Mouse (Mus musculus): ENCODE results near the gene Pnmal1. TPM values are rescaled to one million over a fixed set of nuclear protein-coding genes. Genes with fewer than 3 reads are reported as not detected.

The Pnmal1 gene
- polyA plus RNA-seq, 1 experiment from 2014 or later = 2.9 TPM

DNA sequence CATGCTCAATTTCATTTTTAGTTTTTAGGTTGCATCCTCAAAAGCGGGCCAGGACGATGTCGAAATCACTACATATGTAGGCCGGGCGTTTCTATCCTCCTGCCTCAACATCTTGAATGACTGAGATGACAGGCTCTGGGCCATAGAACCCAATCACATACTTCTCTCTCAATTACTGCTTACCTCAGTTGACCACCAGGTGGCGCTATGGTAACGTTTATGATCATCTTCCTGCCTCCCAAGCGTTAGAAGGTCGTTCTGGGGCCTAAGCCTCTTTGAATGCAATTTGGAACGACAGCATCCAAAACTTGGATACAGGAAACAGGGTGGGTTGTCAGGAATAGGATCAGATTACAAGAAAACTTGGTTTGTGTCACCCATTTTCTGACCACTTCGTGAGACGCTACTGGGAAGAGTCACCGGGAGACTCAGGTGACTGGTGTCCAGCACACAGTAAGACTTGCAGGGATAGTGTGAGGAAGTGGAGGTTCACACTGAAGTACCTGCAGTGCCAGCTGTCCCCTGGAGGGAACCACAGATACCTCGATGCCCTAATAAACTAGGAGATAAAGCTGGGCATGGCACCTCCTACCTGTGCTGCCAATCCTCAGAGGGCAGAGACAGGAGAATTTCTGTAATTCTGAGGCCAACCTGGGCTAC, 27.4 kb upstream of the Pnmal1 start:
- H3K9ac ChIP-seq = no peak overlapping the region
- no peak overlapping the region for H3K27ac ChIP-seq

DNA sequence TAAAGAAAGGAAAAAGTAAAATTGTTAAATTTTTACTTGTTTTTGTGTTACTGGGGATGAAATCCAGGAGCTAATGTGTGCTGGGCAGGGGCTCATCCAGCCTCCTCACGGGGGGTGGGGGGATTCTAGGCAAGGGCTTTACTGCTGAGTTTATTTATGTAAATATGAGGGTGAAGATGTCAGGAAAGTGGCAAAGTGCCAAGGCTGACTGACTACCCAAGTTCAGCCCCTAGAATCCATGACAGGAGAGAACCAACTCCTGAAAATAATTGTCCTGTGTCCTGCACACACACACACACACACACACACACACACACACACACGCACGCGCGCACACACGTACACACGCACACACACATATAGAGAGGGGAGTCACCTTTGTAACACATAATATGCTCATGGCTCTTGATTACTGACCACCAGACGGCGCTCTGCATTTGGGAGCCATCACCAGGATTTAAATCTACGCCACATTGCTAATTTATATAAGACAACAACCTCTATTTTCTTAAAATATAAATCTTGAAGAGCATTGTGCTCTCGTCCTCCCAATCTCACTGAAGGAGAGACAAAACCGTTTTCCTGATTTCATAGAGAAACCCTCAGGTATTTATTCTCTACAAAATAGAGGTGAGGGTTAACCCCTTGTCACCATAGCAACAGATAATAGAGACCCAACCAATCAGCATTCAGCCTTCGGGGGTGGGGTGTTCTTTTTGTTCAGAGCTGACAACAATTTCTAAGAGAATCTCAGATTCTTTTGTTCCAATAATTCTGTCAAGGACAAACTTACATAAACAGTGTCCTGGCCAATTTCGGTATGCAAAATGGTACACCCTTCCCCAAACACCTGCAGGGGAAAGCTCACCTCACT, 26.5 kb upstream of the Pnmal1 start:
- Histone ChIP-seq H3K27me3 (replicated peaks) (no peaks in the 10 kb centered on the region), H3K4me1 (no peaks in the 10 kb centered on the region), H3K4me2 (no peak overlapping the region), H3K27ac (no peak overlapping the region), H3K4me3 (replicated peaks) (no peak overlapping the region), H3K36me3 (no peaks in the 10 kb centered on the region), H3K9me3 (no peaks in the 10 kb centered on the region), H3K9ac (no peak overlapping the region)
- ATAC-seq (ENCODE audit: insufficient read depth, low FRiP score, low read depth) = no peak
- 39% methylated on average over 14 of the region's 14 CpGs for WGBS

More for the DNA sequence above, 27.4 kb upstream of the Pnmal1 start:
- Histone ChIP-seq H3K36me3 (no peaks in the 10 kb centered on the region), H3K4me2 (no peak overlapping the region), H3K4me3 (replicated peaks) (no peak overlapping the region), H3K9me3 (no peaks in the 10 kb centered on the region), H3K27me3 (replicated peaks) (no peaks in the 10 kb centered on the region), H3K4me1 (no peaks in the 10 kb centered on the region)
- WGBS = 17% methylated on average over 14 of the region's 14 CpGs
- 0 out of 2 replicates have a peak, but pooled peaks have one; percentile 57 for ATAC-seq (ENCODE audit: insufficient read depth, low FRiP score, low read depth)

DNA sequence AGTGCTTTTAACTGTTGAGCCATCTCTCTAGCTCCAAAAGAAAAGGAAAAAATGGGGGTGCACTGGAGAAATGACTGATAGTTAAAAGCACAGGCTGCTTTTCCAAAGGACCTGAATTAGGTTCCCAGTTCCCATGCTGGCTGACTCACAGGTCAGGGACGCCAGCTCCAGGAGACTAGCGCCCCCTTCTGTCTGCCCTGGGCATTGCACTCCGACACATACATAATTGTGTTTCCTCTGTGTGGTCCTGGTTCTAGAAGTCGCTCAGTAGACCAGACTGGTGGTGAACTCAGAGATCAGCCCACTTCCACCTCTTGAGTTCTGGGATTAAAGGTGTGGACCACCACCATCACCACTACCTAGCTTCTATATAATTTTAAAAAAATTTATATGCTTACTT, 22.2 kb upstream of the Pnmal1 start:
- Histone ChIP-seq H3K4me2 (no peak overlapping the region), H3K9me3 (no peaks in the 10 kb centered on the region), H3K36me3 (no peaks in the 10 kb centered on the region), H3K27me3 (replicated peaks) (no peaks in the 10 kb centered on the region), H3K4me1 (peaks cover 7% of the 10 kb centered on the region; the same call in 1 of the 2 replicates), H3K9ac (no peak overlapping the region), H3K4me3 (replicated peaks) (no peak overlapping the region), H3K27ac (no peak overlapping the region)
- WGBS = 47% methylated on average over 4 of the region's 4 CpGs
- ATAC-seq (ENCODE audit: insufficient read depth, low FRiP score, low read depth) = no peak

DNA sequence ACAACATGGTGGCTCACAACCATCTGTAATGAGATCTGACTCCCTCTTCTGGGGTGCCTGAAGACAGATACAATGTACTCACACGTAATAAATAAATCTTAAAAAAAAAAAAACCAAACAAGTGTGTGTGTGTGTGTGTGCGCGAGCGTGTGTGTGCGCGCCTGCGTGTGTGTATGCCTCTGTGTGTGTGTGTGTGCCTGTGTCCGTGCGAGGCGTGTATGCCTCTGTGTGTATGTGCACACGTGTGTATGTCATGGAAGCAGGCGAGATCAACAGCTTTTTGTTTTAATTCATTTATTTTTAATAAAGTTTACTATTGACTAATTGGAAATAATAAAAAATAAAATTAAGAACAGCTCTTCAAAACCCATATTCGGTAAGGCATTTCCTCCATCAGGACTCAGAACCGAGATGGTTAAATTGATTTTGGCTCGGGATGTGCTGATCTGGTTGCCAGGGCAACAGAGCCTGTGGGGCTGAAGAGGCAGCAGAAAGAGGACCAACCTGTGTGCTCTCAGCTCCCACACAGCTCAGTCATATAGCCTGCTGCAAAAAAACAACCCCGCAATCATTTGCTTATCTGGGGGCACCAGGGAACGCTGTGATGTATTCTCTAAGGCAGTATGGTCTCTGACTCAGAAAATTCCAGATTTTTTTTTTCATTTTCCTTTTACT, 21.2 kb upstream of the Pnmal1 start:
- Histone ChIP-seq H3K4me1 (peaks cover 7% of the 10 kb centered on the region; the same call in 1 of the 2 replicates), H3K36me3 (no peaks in the 10 kb centered on the region), H3K27ac (no peak overlapping the region), H3K9me3 (no peaks in the 10 kb centered on the region), H3K4me2 (no peak overlapping the region), H3K4me3 (replicated peaks) (no peak overlapping the region), H3K9ac (no peak overlapping the region), H3K27me3 (replicated peaks) (no peaks in the 10 kb centered on the region)
- 71% methylated on average over 17 of the region's 17 CpGs for WGBS
- ATAC-seq (ENCODE audit: insufficient read depth, low FRiP score, low read depth) = no peak

DNA sequence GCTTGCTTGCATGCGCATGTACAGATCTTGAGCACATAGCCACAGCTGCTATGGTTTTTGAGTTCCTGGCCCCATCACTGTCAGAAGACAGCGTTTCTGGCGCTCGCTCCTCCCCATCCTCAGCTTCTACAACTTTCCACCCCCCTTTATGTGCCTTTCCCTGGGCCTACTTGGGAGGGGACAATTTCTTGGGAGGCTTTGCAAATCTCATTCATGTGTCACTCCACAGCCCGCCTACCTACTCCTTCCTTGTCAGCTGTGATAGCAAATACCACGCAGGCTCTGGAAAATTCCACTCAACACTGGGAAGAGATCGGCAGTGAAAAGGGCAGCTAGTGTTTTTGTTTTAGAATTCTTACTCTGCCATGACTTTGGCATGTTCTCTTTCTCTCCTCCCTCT, 19.2 kb upstream of the Pnmal1 start:
- Histone ChIP-seq H3K4me2 (0 out of 2 replicates have a peak overlapping the region, but pooled peaks have one; percentile 11), H3K9ac (no peak overlapping the region), H3K36me3 (no peaks in the 10 kb centered on the region), H3K27me3 (replicated peaks) (peaks cover 2% of the 10 kb centered on the region; the same call in 1 of the 2 replicates), H3K4me3 (replicated peaks) (no peak overlapping the region), H3K9me3 (no peaks in the 10 kb centered on the region), H3K27ac (peak overlapping the region; percentile 49), H3K4me1 (peaks cover 13% of the 10 kb centered on the region)
- 31% methylated on average over 7 of the region's 7 CpGs for WGBS
- ATAC-seq (ENCODE audit: insufficient read depth, low FRiP score, low read depth) = no peak

DNA sequence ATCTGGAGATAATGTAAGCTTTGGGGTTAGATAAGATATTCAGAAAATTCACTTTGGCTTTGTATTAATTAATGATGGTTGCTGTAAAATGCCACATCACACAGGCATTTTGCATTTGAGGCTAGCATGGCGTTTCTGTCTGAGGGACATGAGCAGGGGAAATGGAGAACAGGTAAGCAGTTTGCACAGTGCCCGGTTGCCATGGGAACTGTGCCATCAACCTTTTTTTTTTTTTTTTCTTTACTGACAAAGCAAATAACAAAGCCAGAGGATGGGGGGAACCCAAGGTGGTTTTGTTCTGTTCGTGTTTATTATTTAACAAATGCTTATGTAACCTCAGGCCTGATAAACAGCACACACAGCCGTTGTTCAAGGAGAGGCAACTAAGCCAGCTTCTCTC, 16.6 kb upstream of the Pnmal1 start:
- no peak for ATAC-seq (ENCODE audit: insufficient read depth, low FRiP score, low read depth)
- H3K4me3 ChIP-seq (replicated peaks) = no peak overlapping the region
- peaks cover 33% of the 10 kb centered on the region for H3K4me1 ChIP-seq

DNA sequence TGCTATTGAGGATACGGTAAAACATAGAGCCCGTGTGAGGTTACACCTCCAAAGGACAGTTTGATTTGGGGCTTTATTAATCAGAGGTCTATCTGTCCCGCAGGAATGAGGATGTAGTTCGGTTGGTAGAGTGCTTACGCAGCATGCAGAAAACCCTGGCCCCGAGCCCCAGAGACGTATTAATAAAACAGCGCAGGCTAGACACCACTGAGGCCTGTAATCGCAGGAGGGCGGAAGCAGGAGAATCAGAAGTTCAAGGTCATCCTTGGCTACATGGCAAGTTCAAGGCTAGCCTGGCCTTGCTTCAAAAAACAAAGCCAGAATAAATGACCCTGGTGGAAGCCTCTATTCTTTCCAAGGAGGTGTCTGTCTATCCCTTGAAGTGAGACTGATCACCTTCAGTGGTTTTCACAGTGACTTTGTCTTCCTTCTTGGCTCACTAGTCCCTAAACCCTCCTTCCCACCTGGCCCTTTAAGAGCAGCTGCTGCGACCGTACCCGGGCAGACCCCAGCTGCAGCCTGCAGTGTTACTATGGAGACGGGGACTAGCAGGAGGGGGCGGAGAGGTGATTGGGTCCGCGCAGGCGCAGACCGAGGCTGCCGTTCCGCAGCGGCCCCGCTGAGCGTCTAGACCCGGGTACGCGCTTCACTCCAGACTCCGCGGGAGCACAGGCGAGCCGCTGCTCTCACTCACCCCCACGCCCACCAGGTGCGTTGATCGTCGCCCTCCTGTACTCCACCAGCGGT, 15.2 kb upstream of the Pnmal1 start, which contains the start of gene Pnmal2:
TSS of gene Pnmal2 (plus strand) at position 622 of the 747 bp plus-strand sequence.
- no peaks in the 10 kb centered on the region for H3K36me3 ChIP-seq
- H3K27me3 ChIP-seq (replicated peaks) = peaks cover 31% of the 10 kb centered on the region
- ATAC-seq (ENCODE audit: insufficient read depth, low FRiP score, low read depth) = peak; percentile 77
- H3K4me3 ChIP-seq (replicated peaks) = peak within 1 kb of the TSS; percentile 54
- no peak within 1 kb of the TSS; the same call in 1 of the 2 replicates for H3K27ac ChIP-seq
- 13% methylated on average over 36 of the region's 36 CpGs for WGBS
- peak within 1 kb of the TSS; percentile 45 for H3K9ac ChIP-seq
- H3K9me3 ChIP-seq = no peaks in the 10 kb centered on the region
- peak within 1 kb of the TSS; percentile 80 for H3K4me2 ChIP-seq
- peaks cover 44% of the 10 kb centered on the region for H3K4me1 ChIP-seq

More for the DNA sequence above, 16.6 kb upstream of the Pnmal1 start:
- H3K27ac ChIP-seq = no peak overlapping the region
- H3K9me3 ChIP-seq = no peaks in the 10 kb centered on the region
- H3K27me3 ChIP-seq (replicated peaks) = peaks cover 22% of the 10 kb centered on the region; the same call in 1 of the 2 replicates
- H3K36me3 ChIP-seq = no peaks in the 10 kb centered on the region
- H3K9ac ChIP-seq = no peak overlapping the region
- no peak overlapping the region for H3K4me2 ChIP-seq
- 50% methylated on average over 4 of the region's 4 CpGs for WGBS

DNA sequence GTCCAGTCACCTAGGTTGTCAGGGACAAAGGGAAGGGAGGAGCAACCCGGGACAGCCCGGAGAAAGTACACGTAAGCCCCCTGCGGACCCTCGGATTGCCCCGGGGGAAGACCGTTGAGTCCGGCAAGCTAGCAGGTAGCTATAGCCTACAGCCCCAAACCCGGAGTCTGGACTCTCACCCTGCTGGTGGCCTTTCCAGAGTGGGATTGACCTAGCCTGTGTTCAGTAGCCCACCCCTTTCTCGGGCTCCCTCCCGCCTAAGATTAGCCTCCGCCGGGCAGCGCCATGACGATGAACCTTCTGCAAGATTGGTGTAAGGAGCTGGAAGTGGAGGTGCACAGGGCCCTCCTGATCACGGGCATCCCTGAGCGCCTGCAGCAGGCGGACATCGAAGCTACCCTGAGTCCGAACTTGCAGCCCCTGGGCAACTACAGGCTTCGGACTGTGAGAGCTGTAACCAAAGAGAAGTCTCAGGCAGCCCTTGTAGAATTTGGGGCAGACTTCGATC, 14.6 kb upstream of the Pnmal1 start:
- H3K4me1 ChIP-seq = peaks cover 48% of the 10 kb centered on the region
- peak overlapping the region; percentile 80 for H3K4me2 ChIP-seq
- no peak for ATAC-seq (ENCODE audit: insufficient read depth, low FRiP score, low read depth)
- peak overlapping the region; percentile 54 for H3K4me3 ChIP-seq (replicated peaks)
- H3K9me3 ChIP-seq = no peaks in the 10 kb centered on the region
- H3K9ac ChIP-seq = peak overlapping the region; percentile 45
- no peaks in the 10 kb centered on the region for H3K36me3 ChIP-seq
- whole genome bisulfite sequencing = 3% methylated on average over 22 of the region's 22 CpGs
- no peak overlapping the region; the same call in 1 of the 2 replicates for H3K27ac ChIP-seq
- peaks cover 37% of the 10 kb centered on the region for H3K27me3 ChIP-seq (replicated peaks)

DNA sequence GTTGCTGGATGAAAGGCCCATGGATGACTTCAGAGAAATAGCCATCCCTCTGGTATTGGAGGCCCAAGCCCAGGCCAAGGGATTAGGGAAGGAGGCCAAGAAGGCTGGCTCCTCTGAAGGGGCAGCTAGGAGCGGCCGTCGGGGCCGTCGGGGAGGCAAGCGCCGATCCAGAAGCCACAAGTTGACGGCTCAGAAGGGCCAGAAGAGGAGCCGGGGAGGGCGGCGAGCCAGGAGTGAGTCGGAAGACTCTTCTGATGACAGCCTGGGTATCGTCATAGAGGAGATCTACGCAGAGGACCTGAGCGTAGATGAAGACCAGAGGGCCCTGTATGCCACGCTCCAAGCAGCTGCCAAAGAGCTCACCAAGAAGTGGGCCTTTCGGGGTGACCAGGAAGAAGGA, 14.1 kb upstream of the Pnmal1 start:
- 27% methylated on average over 17 of the region's 17 CpGs for WGBS
- Histone ChIP-seq H3K27me3 (replicated peaks) (peaks cover 37% of the 10 kb centered on the region), H3K4me1 (peaks cover 47% of the 10 kb centered on the region), H3K4me2 (peak overlapping the region; percentile 80), H3K4me3 (replicated peaks) (peak overlapping the region; percentile 54), H3K36me3 (no peaks in the 10 kb centered on the region), H3K9me3 (no peaks in the 10 kb centered on the region), H3K27ac (no peak overlapping the region), H3K9ac (0 out of 2 replicates have a peak overlapping the region, but pooled peaks have one; percentile 45)
- ATAC-seq (ENCODE audit: insufficient read depth, low FRiP score, low read depth) = no peak

DNA sequence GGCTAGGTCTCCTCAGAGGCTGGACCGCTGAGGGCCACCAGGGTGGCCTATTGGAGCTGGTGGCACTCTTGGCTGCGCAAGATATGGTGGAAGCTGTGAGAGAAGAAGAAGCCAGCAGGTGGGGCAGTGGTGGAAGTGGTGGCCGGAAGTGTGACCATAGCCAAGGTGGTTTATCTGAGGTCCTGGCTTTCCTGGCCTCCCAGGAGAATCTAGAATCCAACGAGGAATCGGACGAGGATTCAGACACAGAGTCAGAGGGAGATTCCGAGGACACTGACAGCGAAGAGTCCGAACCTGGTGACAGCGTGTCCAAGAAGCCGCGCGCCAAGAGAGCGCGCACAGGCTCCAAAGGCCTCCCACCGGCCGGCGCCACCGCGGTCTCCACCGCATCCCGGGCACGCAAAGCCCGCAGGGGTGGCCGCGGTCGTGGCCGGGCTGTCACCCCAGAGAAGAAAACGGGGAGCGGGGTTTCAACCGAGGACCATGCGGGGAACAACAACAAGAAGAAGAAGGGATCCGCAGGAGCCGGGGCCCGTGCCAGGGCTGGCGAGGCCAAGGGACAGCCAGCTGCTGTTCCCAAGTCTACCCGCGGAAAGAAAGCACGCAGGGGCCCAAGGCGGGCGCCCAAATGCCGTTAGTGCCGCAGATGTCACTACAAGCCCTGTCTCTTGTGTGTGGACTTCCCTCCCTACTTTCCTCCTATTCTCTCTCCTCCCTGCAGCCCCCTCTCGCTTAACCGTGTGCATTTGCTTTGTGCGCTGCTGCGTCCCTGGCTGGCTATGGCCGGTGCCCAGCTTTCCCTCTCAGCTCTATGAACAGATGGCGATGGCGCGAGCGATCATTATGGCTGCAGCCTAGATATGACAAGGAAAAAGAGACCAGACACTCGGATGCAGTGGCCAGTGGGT, 12.8 kb upstream of the Pnmal1 start:
- 17% methylated on average over 51 of the region's 53 CpGs for WGBS
- Histone ChIP-seq H3K27ac (0 out of 2 replicates have a peak overlapping the region, but pooled peaks have one; percentile 17), H3K27me3 (replicated peaks) (peaks cover 37% of the 10 kb centered on the region), H3K9me3 (no peaks in the 10 kb centered on the region), H3K4me1 (peaks cover 48% of the 10 kb centered on the region), H3K4me3 (replicated peaks) (peak overlapping the region; percentile 29), H3K9ac (no peak overlapping the region; the same call in 1 of the 2 replicates), H3K36me3 (no peaks in the 10 kb centered on the region), H3K4me2 (peak overlapping the region; percentile 61)
- ATAC-seq (ENCODE audit: insufficient read depth, low FRiP score, low read depth) = no peak

All from stomach, embryonic 15.5 days (tissue).